Mouse (Mus musculus): ENCODE results near the gene Olfr374. TPM values are rescaled to one million over a fixed set of nuclear protein-coding genes. Genes with fewer than 3 reads are reported as not detected.

Olfr374 gene
- total RNA-seq, 1 experiment = 0.54 TPM

DNA sequence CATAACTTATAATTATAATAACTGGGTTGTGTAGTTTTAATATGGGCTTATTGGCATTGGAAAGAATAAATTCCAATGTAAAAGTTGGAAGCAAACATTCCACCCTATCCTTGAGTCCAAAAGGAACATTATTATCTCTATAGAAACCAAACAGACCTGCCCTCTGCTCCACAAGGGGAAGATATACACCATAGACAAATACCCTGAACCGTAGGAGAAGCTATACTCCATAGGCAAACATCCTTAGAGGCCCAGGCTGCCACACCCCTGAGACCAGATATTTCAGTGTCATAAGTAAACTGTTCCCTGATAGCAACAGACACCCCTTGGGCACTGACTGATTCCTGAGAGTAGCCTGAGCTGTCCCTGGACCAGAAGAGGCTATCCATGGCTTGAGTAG lies 21.0 kb downstream of the Olfr374 start:
- no peak overlapping the region for H3K27ac ChIP-seq (ENCODE audit: insufficient read depth, low read depth, low read length, poor library complexity, severe bottlenecking)
- no peaks in the 10 kb centered on the region for H3K4me1 ChIP-seq (ENCODE audit: control insufficient read depth in 2 of 2, insufficient read depth in 2 of 2, low read length in 2 of 2, poor library complexity in 1 of 2)
- no peaks in the 10 kb centered on the region for H3K36me3 ChIP-seq (ENCODE audit: control insufficient read depth, insufficient read depth, low read length, poor library complexity, severe bottlenecking)
- H3K9ac ChIP-seq (ENCODE audit: insufficient read depth, low read depth, low read length, poor library complexity, severe bottlenecking) = no peak overlapping the region
- TF ChIP-seq HCFC1 (IDR thresholded peaks at IDR 0.05; ENCODE audit: borderline replicate concordance, insufficient read depth, low read length) = no peak
- TF ChIP-seq CHD2 (IDR thresholded peaks at IDR 0.05; ENCODE audit: low read depth, low read length) = no peak
- TF ChIP-seq ZNF384 (IDR thresholded peaks at IDR 0.05; ENCODE audit: low read depth, low read length) = no peak
- in situ Hi-C loops (cut with MboI; ENCODE audit: low sequenced_read_pairs in 2 of 2, unreplicated experiment in 2 of 2) = no loop called here
- no peak overlapping the region for H3K4me3 ChIP-seq (ENCODE audit: insufficient read depth in 1 of 2, low read depth in 1 of 2, low read length in 2 of 2, poor library complexity in 1 of 2, severe bottlenecking in 1 of 2)
- no peaks in the 10 kb centered on the region for H3K9me3 ChIP-seq (ENCODE audit: control insufficient read depth, insufficient read depth, low read depth, low read length)
- no peak for DNase-seq (ENCODE audit: low read depth, low spot score)

DNA sequence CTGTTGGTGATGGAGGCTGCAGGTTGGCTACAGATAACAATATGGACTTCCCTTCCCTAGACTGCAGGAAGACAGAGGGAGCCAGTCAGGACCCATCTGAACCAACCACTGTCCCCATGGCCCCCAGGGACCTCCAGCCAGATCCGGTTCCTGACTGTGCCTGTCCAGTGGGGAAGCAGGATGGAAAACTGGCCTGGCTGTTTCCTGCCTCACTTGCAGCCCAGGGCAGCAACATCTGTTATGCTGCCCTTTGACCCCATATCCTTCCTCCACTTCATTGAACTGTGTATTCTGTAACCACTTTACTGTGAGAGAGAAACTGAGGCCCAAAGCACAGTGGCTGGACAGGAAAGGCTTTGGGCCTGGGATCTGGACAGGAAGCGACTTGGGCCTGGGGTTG lies 24.4 kb downstream of the Olfr374 start:
- Histone ChIP-seq H3K9me3 (ENCODE audit: control insufficient read depth, insufficient read depth, low read depth, low read length) (no peaks in the 10 kb centered on the region), H3K4me3 (ENCODE audit: insufficient read depth in 1 of 2, low read depth in 1 of 2, low read length in 2 of 2, poor library complexity in 1 of 2, severe bottlenecking in 1 of 2) (no peak overlapping the region), H3K27ac (ENCODE audit: insufficient read depth, low read depth, low read length, poor library complexity, severe bottlenecking) (no peak overlapping the region), H3K4me1 (ENCODE audit: control insufficient read depth in 2 of 2, insufficient read depth in 2 of 2, low read length in 2 of 2, poor library complexity in 1 of 2) (peaks cover 0 to 4% of the 10 kb centered on the region in 2 experiments; a peak in 1 of 4 replicates), H3K36me3 (ENCODE audit: control insufficient read depth, insufficient read depth, low read length, poor library complexity, severe bottlenecking) (no peaks in the 10 kb centered on the region), H3K9ac (ENCODE audit: insufficient read depth, low read depth, low read length, poor library complexity, severe bottlenecking) (no peak overlapping the region)
- no peak for TF ChIP-seq ZNF384 (IDR thresholded peaks at IDR 0.05; ENCODE audit: low read depth, low read length)
- no peak for TF ChIP-seq MAFK (IDR thresholded peaks at IDR 0.05; ENCODE audit: insufficient read depth, low read depth, low read length)
- no peak for TF ChIP-seq ZC3H11A (IDR thresholded peaks at IDR 0.05; ENCODE audit: borderline replicate concordance, low read depth, low read length)
- no peak for TF ChIP-seq CHD2 (IDR thresholded peaks at IDR 0.05; ENCODE audit: low read depth, low read length)
- no peak for TF ChIP-seq HCFC1 (IDR thresholded peaks at IDR 0.05; ENCODE audit: borderline replicate concordance, insufficient read depth, low read length)
- in situ Hi-C loops (cut with MboI; ENCODE audit: low sequenced_read_pairs in 2 of 2, unreplicated experiment in 2 of 2) = no loop called here
- no peak for DNase-seq (ENCODE audit: low read depth, low spot score)

DNA sequence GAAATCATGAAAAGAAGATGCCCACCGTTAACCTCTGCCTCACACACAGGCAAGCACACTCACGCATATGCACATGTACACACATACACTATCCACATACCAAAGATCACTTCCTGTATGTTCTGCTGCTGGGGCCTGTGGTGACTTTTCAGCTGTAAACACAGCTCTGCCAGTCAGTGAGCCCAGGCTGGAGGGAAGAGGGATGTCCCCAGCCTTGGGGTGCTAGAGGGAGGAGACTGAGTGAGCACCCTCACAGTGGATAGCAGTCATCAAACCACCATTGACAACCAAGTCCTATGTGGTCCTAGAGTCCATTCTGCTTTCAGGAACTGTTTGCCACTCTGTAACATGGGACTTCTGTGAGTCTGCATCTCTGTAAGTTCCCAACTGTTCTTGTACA lies 25.1 kb downstream of the Olfr374 start:
- H3K27ac ChIP-seq (ENCODE audit: insufficient read depth, low read depth, low read length, poor library complexity, severe bottlenecking) = no peak overlapping the region

DNA sequence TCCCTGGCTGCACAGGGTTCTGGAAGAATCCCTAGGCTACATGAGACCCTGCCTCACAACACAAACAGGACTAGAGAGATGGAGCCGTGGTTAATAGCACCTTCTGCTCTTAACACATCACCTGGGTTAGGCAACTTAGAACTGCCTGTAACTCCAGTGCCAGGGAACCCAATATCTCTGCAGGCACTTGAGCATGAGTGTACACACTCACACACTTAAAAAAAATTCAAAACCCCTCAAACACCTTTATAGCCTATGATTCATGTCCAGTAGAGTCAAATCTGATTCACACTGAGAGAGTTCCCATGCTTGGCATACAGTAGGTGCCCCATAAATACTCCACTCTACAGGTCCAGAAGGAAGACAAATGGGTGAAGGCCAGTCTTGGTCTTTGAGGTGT lies 25.6 kb downstream of the Olfr374 start:
- in situ Hi-C loops (cut with MboI; ENCODE audit: low sequenced_read_pairs in 2 of 2, unreplicated experiment in 2 of 2) = no loop called here

More for the DNA sequence above, 25.1 kb downstream of the Olfr374 start:
- H3K9me3 ChIP-seq (ENCODE audit: control insufficient read depth, insufficient read depth, low read depth, low read length) = no peaks in the 10 kb centered on the region
- H3K36me3 ChIP-seq (ENCODE audit: control insufficient read depth, insufficient read depth, low read length, poor library complexity, severe bottlenecking) = no peaks in the 10 kb centered on the region
- in situ Hi-C loops (cut with MboI; ENCODE audit: low sequenced_read_pairs in 2 of 2, unreplicated experiment in 2 of 2) = no loop called here
- H3K9ac ChIP-seq (ENCODE audit: insufficient read depth, low read depth, low read length, poor library complexity, severe bottlenecking) = no peak overlapping the region
- TF ChIP-seq CHD2 (IDR thresholded peaks at IDR 0.05; ENCODE audit: low read depth, low read length) = no peak
- TF ChIP-seq ZNF384 (IDR thresholded peaks at IDR 0.05; ENCODE audit: low read depth, low read length) = no peak
- TF ChIP-seq ZC3H11A (IDR thresholded peaks at IDR 0.05; ENCODE audit: borderline replicate concordance, low read depth, low read length) = no peak
- no peak for TF ChIP-seq MAFK (IDR thresholded peaks at IDR 0.05; ENCODE audit: insufficient read depth, low read depth, low read length)
- no peak for TF ChIP-seq HCFC1 (IDR thresholded peaks at IDR 0.05; ENCODE audit: borderline replicate concordance, insufficient read depth, low read length)
- H3K4me1 ChIP-seq (ENCODE audit: control insufficient read depth in 2 of 2, insufficient read depth in 2 of 2, low read length in 2 of 2, poor library complexity in 1 of 2) = peaks cover 0 to 4% of the 10 kb centered on the region in 2 experiments; a peak in 1 of 4 replicates
- DNase-seq (ENCODE audit: low read depth, low spot score) = no peak
- H3K4me3 ChIP-seq (ENCODE audit: insufficient read depth in 1 of 2, low read depth in 1 of 2, low read length in 2 of 2, poor library complexity in 1 of 2, severe bottlenecking in 1 of 2) = no peak overlapping the region

DNA sequence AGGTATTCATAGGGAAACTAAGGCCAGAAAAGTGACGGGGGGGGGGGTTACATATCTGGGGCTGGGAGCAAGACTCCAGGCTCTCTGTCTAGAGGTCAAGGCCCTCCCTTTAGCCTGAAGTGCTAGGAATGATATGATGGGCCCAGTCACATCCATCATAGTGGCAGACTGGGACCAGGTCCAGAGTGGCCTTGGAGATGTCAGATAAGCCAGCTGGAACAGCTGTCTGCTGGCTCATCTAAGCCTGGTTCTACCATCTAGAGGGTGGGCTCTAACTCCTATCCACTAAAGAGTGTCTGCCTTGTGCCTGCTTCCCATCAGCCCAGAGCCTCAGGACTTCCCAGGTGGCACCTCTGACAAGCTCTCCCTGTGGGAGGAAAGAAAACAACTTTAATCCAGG lies 26.1 kb downstream of the Olfr374 start:
- Histone ChIP-seq H3K36me3 (ENCODE audit: control insufficient read depth, insufficient read depth, low read length, poor library complexity, severe bottlenecking) (no peaks in the 10 kb centered on the region), H3K9ac (ENCODE audit: insufficient read depth, low read depth, low read length, poor library complexity, severe bottlenecking) (no peak overlapping the region), H3K9me3 (ENCODE audit: control insufficient read depth, insufficient read depth, low read depth, low read length) (no peaks in the 10 kb centered on the region), H3K27ac (ENCODE audit: insufficient read depth, low read depth, low read length, poor library complexity, severe bottlenecking) (no peak overlapping the region), H3K4me1 (ENCODE audit: control insufficient read depth in 2 of 2, insufficient read depth in 2 of 2, low read length in 2 of 2, poor library complexity in 1 of 2) (peaks cover 2 to 6% of the 10 kb centered on the region in 2 experiments; a peak in 2 of 4 replicates), H3K4me3 (ENCODE audit: insufficient read depth in 1 of 2, low read depth in 1 of 2, low read length in 2 of 2, poor library complexity in 1 of 2, severe bottlenecking in 1 of 2) (no peak overlapping the region)
- TF ChIP-seq HCFC1 (IDR thresholded peaks at IDR 0.05; ENCODE audit: borderline replicate concordance, insufficient read depth, low read length) = no peak
- TF ChIP-seq MAFK (IDR thresholded peaks at IDR 0.05; ENCODE audit: insufficient read depth, low read depth, low read length) = no peak
- TF ChIP-seq CHD2 (IDR thresholded peaks at IDR 0.05; ENCODE audit: low read depth, low read length) = no peak
- no peak for TF ChIP-seq ZNF384 (IDR thresholded peaks at IDR 0.05; ENCODE audit: low read depth, low read length)
- TF ChIP-seq ZC3H11A (IDR thresholded peaks at IDR 0.05; ENCODE audit: borderline replicate concordance, low read depth, low read length) = no peak
- in situ Hi-C loops (cut with MboI; ENCODE audit: low sequenced_read_pairs in 2 of 2, unreplicated experiment in 2 of 2) = no loop called here
- DNase-seq (ENCODE audit: low read depth, low spot score) = no peak

More for the DNA sequence above, 25.6 kb downstream of the Olfr374 start:
- no peaks in the 10 kb centered on the region for H3K9me3 ChIP-seq (ENCODE audit: control insufficient read depth, insufficient read depth, low read depth, low read length)
- DNase-seq (ENCODE audit: low read depth, low spot score) = no peak
- H3K36me3 ChIP-seq (ENCODE audit: control insufficient read depth, insufficient read depth, low read length, poor library complexity, severe bottlenecking) = no peaks in the 10 kb centered on the region
- no peak for TF ChIP-seq CHD2 (IDR thresholded peaks at IDR 0.05; ENCODE audit: low read depth, low read length)
- TF ChIP-seq MAFK (IDR thresholded peaks at IDR 0.05; ENCODE audit: insufficient read depth, low read depth, low read length) = no peak
- TF ChIP-seq HCFC1 (IDR thresholded peaks at IDR 0.05; ENCODE audit: borderline replicate concordance, insufficient read depth, low read length) = no peak
- no peak for TF ChIP-seq ZC3H11A (IDR thresholded peaks at IDR 0.05; ENCODE audit: borderline replicate concordance, low read depth, low read length)
- no peak for TF ChIP-seq ZNF384 (IDR thresholded peaks at IDR 0.05; ENCODE audit: low read depth, low read length)
- no peak overlapping the region for H3K9ac ChIP-seq (ENCODE audit: insufficient read depth, low read depth, low read length, poor library complexity, severe bottlenecking)
- H3K4me1 ChIP-seq (ENCODE audit: control insufficient read depth in 2 of 2, insufficient read depth in 2 of 2, low read length in 2 of 2, poor library complexity in 1 of 2) = peaks cover under 1 to 5% of the 10 kb centered on the region in 2 experiments; a peak in 2 of 4 replicates
- H3K27ac ChIP-seq (ENCODE audit: insufficient read depth, low read depth, low read length, poor library complexity, severe bottlenecking) = no peak overlapping the region
- no peak overlapping the region for H3K4me3 ChIP-seq (ENCODE audit: insufficient read depth in 1 of 2, low read depth in 1 of 2, low read length in 2 of 2, poor library complexity in 1 of 2, severe bottlenecking in 1 of 2)

Measured in ES-E14 (cell line).